Comparison of ENCODE assay signal across 9 mouse cellular contexts in the genomic region with DNA sequence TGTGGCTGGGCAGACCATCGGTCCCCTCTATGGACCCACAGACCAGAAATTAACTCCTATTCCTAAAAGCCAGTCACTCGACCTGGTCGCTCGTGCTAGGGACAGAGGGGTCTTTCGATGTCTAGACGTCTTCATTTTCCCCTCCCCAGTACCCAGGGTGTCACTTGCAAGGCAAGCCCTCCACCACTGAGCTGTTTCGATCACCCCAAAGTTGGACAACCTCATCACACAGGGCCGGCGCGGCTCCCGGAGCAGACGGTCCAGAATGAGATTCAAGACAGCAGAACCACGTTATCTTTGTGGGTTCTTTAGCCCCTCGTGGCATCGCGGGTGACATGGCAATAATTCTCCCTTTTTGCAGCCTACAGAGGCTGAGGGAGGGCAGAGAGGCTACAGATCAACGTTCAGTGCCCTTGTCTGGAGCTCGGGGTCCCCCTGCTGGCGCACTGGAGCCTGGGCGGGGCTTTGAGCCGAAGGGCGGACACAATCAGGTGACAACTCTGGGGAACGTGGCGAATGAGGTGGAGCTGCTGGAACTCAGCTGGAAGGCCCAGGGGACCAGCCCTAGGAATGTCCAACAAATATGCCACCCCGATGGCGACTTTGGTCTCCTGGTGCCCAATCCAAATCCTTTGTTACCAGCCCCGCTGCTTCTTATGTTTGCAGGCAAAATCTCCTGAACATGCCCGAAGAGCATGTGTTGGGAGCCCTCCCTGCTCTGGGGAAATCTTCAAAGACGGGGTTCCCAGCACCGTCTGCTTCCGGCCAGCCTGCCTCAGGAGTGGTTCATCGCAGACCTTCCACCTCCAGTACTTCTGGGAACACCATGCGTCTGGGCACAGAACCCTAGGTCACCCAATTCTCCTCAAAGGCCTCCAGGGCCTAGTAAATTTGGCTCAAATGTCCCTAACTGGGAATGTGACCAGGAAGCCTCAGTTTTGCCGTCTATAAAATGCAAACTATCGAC. TPM values are rescaled to one million over a fixed set of nuclear protein-coding genes. Genes with fewer than 3 reads are reported as not detected.
DNase-seq lines count a peak whose midpoint lies in the region; ATAC-seq and TF ChIP-seq lines count a peak whose summit lies in the region.
"Had no signal": no experiment of that assay in that cellular context is flagged by ENCODE, and none has a peak within 500 bp of the region (broad histone marks: within the 10 kb centered on the region; RNA-seq: fewer than 3 reads in every experiment).

No protein-coding gene starts in this region.

- DNase-seq in ES-E14 (ENCODE audit: low read depth, low spot score), result peak; percentile 76
- peak; percentile 93 to 97 for DNase-seq in cerebellum, adult 2 months
- DNase-seq in forelimb bud, embryonic 11.5 days (ENCODE audit: low read depth, low spot score), result peak; percentile 84
- peak; percentile 94 for DNase-seq in layer of hippocampus, adult 9-10 months (ENCODE audit: low spot score)
- DNase-seq in ovary, adult 18-20 months (ENCODE audit: low spot score), result peak; percentile 77
- DNase-seq in thymus, postnatal 0 days (ENCODE audit: low spot score), result peak; percentile 67

- in situ Hi-C loops in ES-E14 (cut with MboI; ENCODE audit: low sequenced_read_pairs in 2 of 2, unreplicated experiment in 2 of 2), result no loop called here

- ATAC-seq in hematopoietic stem cell, adult 5-6 weeks (replicated peaks in 1 of 2; ENCODE audit: insufficient read depth in 1 of 2, low FRiP score in 2 of 2, low TSS enrichment in 1 of 2, low read depth in 1 of 2, poor library complexity in 2 of 2, severe bottlenecking in 2 of 2), result peak; percentile 94 to 99
- ATAC-seq in lung, embryonic 15.5 days (ENCODE audit: borderline replicate concordance, extremely low read depth, low FRiP score, low TSS enrichment), result peak; percentile 75; the same call in 1 of the 2 replicates

- peak; percentile 91 for TF ChIP-seq CTCF in cerebellum, adult 2 months (IDR thresholded peaks at IDR 0.05; ENCODE audit: borderline replicate concordance, insufficient read depth, low read depth, low read length)

- no peak overlapping the region for H3K4me3 ChIP-seq in ES-E14 (ENCODE audit: insufficient read depth in 1 of 2, low read depth in 1 of 2, low read length in 2 of 2, poor library complexity in 1 of 2, severe bottlenecking in 1 of 2)
- H3K4me3 ChIP-seq in cerebellum, adult 2 months (replicated peaks; ENCODE audit: insufficient read depth, low read depth, low read length), result peak overlapping the region; percentile 39
- H3K4me3 ChIP-seq in lung, embryonic 15.5 days, result peak overlapping the region; percentile 12; the same call in 1 of the 2 replicates

- TF ChIP-seq POLR2A in cerebellum, adult 2 months (IDR thresholded peaks at IDR 0.05; ENCODE audit: borderline replicate concordance, insufficient read depth, low read length), result no peak; the same call in 1 of the 2 replicates

- H3K27ac ChIP-seq in ES-E14 (ENCODE audit: insufficient read depth, low read depth, low read length, poor library complexity, severe bottlenecking), result no peak overlapping the region
- no peak overlapping the region for H3K27ac ChIP-seq in cerebellum, adult 2 months (ENCODE audit: insufficient read depth, low read length)
- H3K27ac ChIP-seq in lung, embryonic 15.5 days, result no peak overlapping the region

- H3K36me3 ChIP-seq in ES-E14 (ENCODE audit: control insufficient read depth, insufficient read depth, low read length, poor library complexity, severe bottlenecking), result no peaks in the 10 kb centered on the region
- H3K36me3 ChIP-seq in lung, embryonic 15.5 days, result no peaks in the 10 kb centered on the region

- WGBS in cerebellum, adult 2 months, result 21% methylated on average over 35 of the region's 35 CpGs
- WGBS in lung, embryonic 15.5 days, result 22% methylated on average over 35 of the region's 35 CpGs

- H3K4me2 ChIP-seq in lung, embryonic 15.5 days, result peak overlapping the region; percentile 49

- H3K27me3 ChIP-seq in cerebellum, adult 2 months (ENCODE audit: control insufficient read depth, insufficient read depth, low read length), result no peaks in the 10 kb centered on the region
- peaks cover 4% of the 10 kb centered on the region; the same call in 1 of the 2 replicates for H3K27me3 ChIP-seq in lung, embryonic 15.5 days

- no peaks in the 10 kb centered on the region for H3K9me3 ChIP-seq in ES-E14 (ENCODE audit: control insufficient read depth, insufficient read depth, low read depth, low read length)
- no peaks in the 10 kb centered on the region for H3K9me3 ChIP-seq in lung, embryonic 15.5 days

- no peak overlapping the region for H3K9ac ChIP-seq in ES-E14 (ENCODE audit: insufficient read depth, low read depth, low read length, poor library complexity, severe bottlenecking)
- H3K9ac ChIP-seq in lung, embryonic 15.5 days, result no peak overlapping the region

- H3K4me1 ChIP-seq in ES-E14 (ENCODE audit: control insufficient read depth in 2 of 2, insufficient read depth in 2 of 2, low read length in 2 of 2, poor library complexity in 1 of 2), result peaks cover 3 to 11% of the 10 kb centered on the region in 2 experiments; a peak in 2 of 4 replicates
- H3K4me1 ChIP-seq in cerebellum, adult 2 months (ENCODE audit: control insufficient read depth, insufficient read depth, low read length), result peaks cover 18% of the 10 kb centered on the region
- peaks cover 11% of the 10 kb centered on the region for H3K4me1 ChIP-seq in lung, embryonic 15.5 days

TF ChIP-seq in ES-E14, 5 proteins besides CTCF, POLR2A, EP300 and RAD21:
- no peak for TF ChIP-seq ZNF384 (IDR thresholded peaks at IDR 0.05; ENCODE audit: low read depth, low read length)
- TF ChIP-seq ZC3H11A (IDR thresholded peaks at IDR 0.05; ENCODE audit: borderline replicate concordance, low read depth, low read length), result peak; percentile 91
TF ChIP-seq in ES-E14: peak in this region for 1.

RNA-seq across cellular contexts. Expression of a gene that starts 9.0 kb away (rescaled TPM):
- 0.16 and 0.58 TPM in 2 replicates for total RNA-seq in ES-E14 (2012; rRNA removed)
- 154 and 160 TPM in 2 replicates for polyA plus RNA-seq in cerebellum, adult 2 months (2012; rRNA removed)
- total RNA-seq in hematopoietic stem cell, adult 5-6 weeks (2017), result 0.13 and 0.15 TPM in 2 replicates
- 2.5 and 4.0 TPM in 2 replicates for polyA plus RNA-seq in lung, embryonic 15.5 days (2015; fragmentation: Nextera tagmentation; extraction: Ambion mirVana)
- polyA plus RNA-seq in thymus, postnatal 0 days (2015; fragmentation: Nextera tagmentation; extraction: Ambion mirVana), result 0.14 and 0.21 TPM in 2 replicates

RNA-seq across cellular contexts. Expression of a gene that starts 45.6 kb away (rescaled TPM):
- 0.18 and 0.37 TPM in 2 replicates for total RNA-seq in ES-E14 (2012; rRNA removed)
- 0.06 TPM in 1 of 2 replicates, not detected in the other for polyA plus RNA-seq in cerebellum, adult 2 months (2012; rRNA removed)
- total RNA-seq in hematopoietic stem cell, adult 5-6 weeks (2017), result not detected in 2 replicates
- polyA plus RNA-seq in lung, embryonic 15.5 days (2015; fragmentation: Nextera tagmentation; extraction: Ambion mirVana), result 0.41 and 2.1 TPM in 2 replicates
- polyA plus RNA-seq in thymus, postnatal 0 days (2015; fragmentation: Nextera tagmentation; extraction: Ambion mirVana), result 3.0 and 3.5 TPM in 2 replicates
- polyA plus RNA-seq: gonadal fat pad, adult 2 months had no signal

RNA-seq across cellular contexts. Expression of a gene that starts 51.0 kb away (rescaled TPM):
- total RNA-seq in ES-E14 (2012; rRNA removed), result not detected in 2 replicates
- 0.14 and 0.18 TPM in 2 replicates for polyA plus RNA-seq in cerebellum, adult 2 months (2012; rRNA removed)
- total RNA-seq in hematopoietic stem cell, adult 5-6 weeks (2017), result not detected in 2 replicates
- polyA plus RNA-seq in lung, embryonic 15.5 days (2015; fragmentation: Nextera tagmentation; extraction: Ambion mirVana), result 0.16 and 0.50 TPM in 2 replicates
- 0.76 and 0.82 TPM in 2 replicates for polyA plus RNA-seq in thymus, postnatal 0 days (2015; fragmentation: Nextera tagmentation; extraction: Ambion mirVana)

Comparison
In these comparisons a context has a peak if more than half of its experiments do, and no peak if none do; other contexts are left out.
1. H3K4me3 ChIP-seq: peak in cerebellum, adult 2 months (single experiment) and lung, embryonic 15.5 days (single experiment); none in ES-E14 (0 of 2).
2. RNA of a gene that starts 9.0 kb away (polyA plus RNA-seq): 154 to 160 TPM in cerebellum, adult 2 months; 2.5 to 4.0 TPM in lung, embryonic 15.5 days and 0.14 to 0.21 TPM in thymus, postnatal 0 days; every median in the first group is over 10 times any median in the second.
3. Peak in every context shown above with its lines, with median percentiles within 50 percentile points of each other: DNase-seq.